Mouse (Mus musculus): ENCODE results near the gene Kantr. TPM values are rescaled to one million over a fixed set of nuclear protein-coding genes. Genes with fewer than 3 reads are reported as not detected.

Gene Kantr
- total RNA-seq, 1 experiment from 2014 or later = 13.4 TPM

DNA sequence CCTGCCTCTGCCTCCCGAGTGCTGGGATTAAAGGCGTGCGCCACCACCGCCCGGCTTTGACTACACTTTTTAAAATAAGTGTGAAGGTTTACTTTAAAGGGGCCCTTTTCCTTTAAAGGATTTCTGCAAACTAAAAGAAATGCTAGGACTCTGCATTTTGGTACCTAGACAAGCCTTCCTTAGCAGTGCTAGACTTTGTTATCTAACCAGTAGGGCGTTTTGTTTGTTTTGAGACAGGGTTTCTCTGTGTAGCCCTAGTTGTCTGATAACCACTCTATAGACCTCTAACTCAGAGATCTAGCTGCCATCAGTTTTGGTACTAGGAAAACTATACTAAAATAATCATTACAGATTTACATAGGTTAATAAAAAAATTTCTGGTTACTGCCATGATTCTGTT, 47.9 kb downstream of the Kantr start:
- DNase-seq = no peak

DNA sequence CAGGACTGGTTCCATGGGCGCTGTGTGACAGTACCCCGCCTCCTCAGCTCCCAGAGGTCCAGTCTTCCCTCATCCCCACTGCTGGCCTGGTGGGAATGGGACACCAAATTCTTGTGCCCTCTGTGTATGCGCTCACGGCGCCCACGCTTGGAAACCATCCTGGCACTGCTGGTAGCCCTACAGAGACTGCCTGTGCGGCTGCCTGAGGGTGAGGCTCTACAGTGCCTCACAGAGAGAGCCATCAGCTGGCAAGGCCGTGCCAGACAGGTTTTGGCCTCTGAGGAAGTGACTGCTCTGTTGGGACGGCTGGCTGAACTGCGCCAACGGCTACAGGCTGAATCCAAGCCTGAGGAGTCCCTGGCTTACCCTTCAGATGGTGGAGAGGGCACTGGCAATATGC, 56.1 kb downstream of the Kantr start:
- no peak for DNase-seq

Other genes starting within 250 kb of the Kantr start
- 27.6 and 32.0 TPM in 2 replicates for gene Iqsec2, start 183.2 kb downstream of the Kantr start, total RNA-seq (2021)
- gene Kdm5c, start 94.5 kb downstream of the Kantr start, total RNA-seq (2021) = 94.1 and 127 TPM in 2 replicates
- 51.6 and 55.0 TPM in 2 replicates for gene Tspyl2, start 14.9 kb upstream of the Kantr start, total RNA-seq (2021)
- 2.2 and 2.8 TPM in 2 replicates for gene Gpr173, start 41.2 kb upstream of the Kantr start, total RNA-seq (2021)
- not detected in 2 replicates for gene Cldn34a, start 235.8 kb upstream of the Kantr start, total RNA-seq (2021)